Mouse (Mus musculus) adrenal gland (tissue): ENCODE measurements at regions not wholly inside any gene's neighbourhood (a gene's known extent, or its start where the extent isn't known, plus 50 kb on each side); places are given as distances from the start of the nearest gene placed in this dataset.

Experiments
- intact Hi-C: fragments of 180-260 bp; cut with DNase I; formaldehyde crosslinking; loops from one replicate; pipeline ENCODE4 v1.15.1; 2025

GRCm38 (mm10) chr8:11977121-11977520 is 136.8 kb downstream of the Tex29 start:
- intact Hi-C loops, result no loop called here

- intact Hi-C loops, result no loop called here
Measured at GRCm38 (mm10) chr8:11979056-11979455, 138.8 kb downstream of the Tex29 start.

GRCm38 (mm10) chr8:11981458-11981857 is 141.2 kb downstream of the Tex29 start:
- intact Hi-C loops, result no loop called here

GRCm38 (mm10) chr8:11990024-11990423 is 149.8 kb downstream of the Tex29 start:
- intact Hi-C loops, result no loop called here

- intact Hi-C loops, result loop anchor here (1.0 to 10.0 kb wide), 2 partner anchors 385 to 561 kb away; no protein-coding TSS in a partner anchor
Measured at GRCm38 (mm10) chr8:11999736-12000458, 159.6 kb downstream of the Tex29 start.

- intact Hi-C loops, result loop anchor here (10.0 kb wide), 1 partner anchor 384 kb away; no protein-coding TSS in a partner anchor
Measured at GRCm38 (mm10) chr8:12000459-12000789, 160.2 kb downstream of the Tex29 start.

- intact Hi-C loops, result loop anchor here (10.0 kb wide), 1 partner anchor 381 kb away; no protein-coding TSS in a partner anchor
Measured at GRCm38 (mm10) chr8:12004241-12004640, 164.0 kb downstream of the Tex29 start.

GRCm38 (mm10) chr8:12012769-12013168 is 172.5 kb downstream of the Tex29 start:
- intact Hi-C loops, result no loop called here

GRCm38 (mm10) chr8:12017750-12018149 is 177.5 kb downstream of the Tex29 start:
- intact Hi-C loops, result no loop called here

GRCm38 (mm10) chr8:12019272-12019671 is 179.0 kb downstream of the Tex29 start:
- intact Hi-C loops, result no loop called here

GRCm38 (mm10) chr8:12023669-12024390 is 183.6 kb downstream of the Tex29 start:
- intact Hi-C loops, result no loop called here

GRCm38 (mm10) chr8:12030363-12031116 is 190.3 kb downstream of the Tex29 start:
- intact Hi-C loops, result no loop called here

- intact Hi-C loops, result no loop called here
Measured at GRCm38 (mm10) chr8:12031796-12032195, 191.5 kb downstream of the Tex29 start.

- intact Hi-C loops, result no loop called here
Measured at GRCm38 (mm10) chr8:12032386-12032785, 192.1 kb downstream of the Tex29 start.

- intact Hi-C loops, result no loop called here
Measured at GRCm38 (mm10) chr8:12036349-12036748, 196.1 kb downstream of the Tex29 start.

GRCm38 (mm10) chr8:12040924-12041323 is 200.7 kb downstream of the Tex29 start:
- intact Hi-C loops, result no loop called here

- intact Hi-C loops, result no loop called here
Measured at GRCm38 (mm10) chr8:12041662-12042061, 201.4 kb downstream of the Tex29 start.

GRCm38 (mm10) chr8:12050841-12051240 is 210.6 kb downstream of the Tex29 start:
- intact Hi-C loops, result no loop called here

- intact Hi-C loops, result no loop called here
Measured at GRCm38 (mm10) chr8:12051357-12051756, 211.1 kb downstream of the Tex29 start.

- intact Hi-C loops, result no loop called here
Measured at GRCm38 (mm10) chr8:12055931-12056330, 215.7 kb downstream of the Tex29 start.

GRCm38 (mm10) chr8:12061237-12061636 is 217.4 kb upstream of the A230072I06Rik start:
- intact Hi-C loops, result no loop called here

GRCm38 (mm10) chr8:12062710-12063109 is 215.9 kb upstream of the A230072I06Rik start:
- intact Hi-C loops, result no loop called here
